ENCODE assay signal across 21 mouse cellular contexts in the genomic region with DNA sequence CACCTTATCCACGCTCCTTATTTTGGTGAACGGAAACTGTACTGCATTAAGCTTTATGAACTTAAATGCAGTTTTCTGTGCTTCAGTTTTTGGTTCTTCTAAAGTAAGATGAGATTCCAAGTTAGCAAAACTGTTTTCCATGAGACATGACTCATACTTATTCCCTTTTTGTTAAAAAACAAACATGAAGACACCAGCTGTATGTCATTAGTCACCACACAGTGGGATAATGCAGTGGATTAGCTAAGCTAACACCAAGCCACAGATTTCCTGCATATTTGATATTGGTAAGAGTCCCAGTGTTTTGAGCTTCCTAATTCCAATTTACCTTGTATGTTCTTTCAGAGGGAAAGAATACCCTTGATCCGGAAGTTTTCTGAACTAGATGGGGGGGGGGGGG. TPM values are rescaled to one million over a fixed set of nuclear protein-coding genes. Genes with fewer than 3 reads are reported as not detected.
DNase-seq lines count a peak whose midpoint lies in the region; TF ChIP-seq lines count a peak whose summit lies in the region.
"Had no signal": no experiment of that assay in that cellular context is flagged by ENCODE, and none has a peak within 500 bp of the region (broad histone marks: within the 10 kb centered on the region; RNA-seq: fewer than 3 reads in every experiment).

No protein-coding gene starts in this region.

- intact Hi-C loops in gastrocnemius, adult 2 months (cut with DNase I) = no loop called here

- no peak for DNase-seq in gastrocnemius, adult 2 months
- no peak for DNase-seq in gastrocnemius, adult 18-20 months (ENCODE audit: low spot score)
- DNase-seq in Muller cell, postnatal 12 days (ENCODE audit: inconsistent ontology term) = peak; percentile 36
- DNase-seq in brain, adult 2 months (ENCODE audit: low read depth, low spot score) = peak; percentile 52
- DNase-seq in adrenal gland, adult (ENCODE audit: inconsistent age in 2 of 2, low spot score in 1 of 2) = no peak
- DNase-seq in kidney, adult 18-20 months = no peak
- DNase-seq in adrenal gland, adult 8-10 months = no peak
- DNase-seq: adrenal gland, postnatal 10 days; cerebellum, adult 18-20 months; cerebellum, adult 9-11 months; gastrocnemius, postnatal 25 days; heart, adult 11 months; heart, postnatal 14 days; kidney, adult 11 months had no signal

- 0 out of 2 replicates have a peak overlapping the region, but pooled peaks have one; percentile 3 for H3K27ac ChIP-seq in gastrocnemius, adult 2 months
- H3K27ac ChIP-seq: embryonic facial prominence, embryonic 10.5 days; heart, embryonic 15.5 days; hindbrain, embryonic 13.5 days; hindbrain, postnatal 0 days had no signal

- no peak overlapping the region for H3K4me3 ChIP-seq in gastrocnemius, adult 2 months
- H3K4me3 ChIP-seq: embryonic facial prominence, embryonic 10.5 days; heart, embryonic 15.5 days; hindbrain, embryonic 13.5 days had no signal

- TF ChIP-seq CTCF in gastrocnemius, adult 2 months (IDR thresholded peaks at IDR 0.05) = no peak

RNA-seq across cellular contexts. Expression of a gene that starts 9.5 kb away (rescaled TPM):
- total RNA-seq in gastrocnemius, adult 2 months (2021) = not detected
- not detected for total RNA-seq in gastrocnemius, adult 18-20 months (2021)
- total RNA-seq in adrenal gland, adult 8-10 months (2022) = not detected
- total RNA-seq: adrenal gland, postnatal 10 days; adrenal gland, postnatal 4 days; G1E; gastrocnemius, postnatal 25 days; heart, postnatal 14 days; hematopoietic stem cell, adult 5-6 weeks; hindbrain, postnatal 0 days had no signal

RNA-seq across cellular contexts. Expression of a gene that starts 11.6 kb away (rescaled TPM):
- not detected for total RNA-seq in gastrocnemius, adult 2 months (2021)
- not detected for total RNA-seq in gastrocnemius, adult 18-20 months (2021)
- total RNA-seq in adrenal gland, adult 8-10 months (2022) = not detected
- total RNA-seq: adrenal gland, postnatal 10 days; adrenal gland, postnatal 4 days; G1E; gastrocnemius, postnatal 25 days; heart, postnatal 14 days; hematopoietic stem cell, adult 5-6 weeks had no signal

RNA-seq across cellular contexts. Expression of a gene that starts 18.1 kb away (rescaled TPM):
- not detected for total RNA-seq in gastrocnemius, adult 2 months (2021)
- not detected for total RNA-seq in gastrocnemius, adult 18-20 months (2021)
- total RNA-seq in adrenal gland, adult 8-10 months (2022) = not detected
- total RNA-seq: adrenal gland, postnatal 10 days; adrenal gland, postnatal 4 days; G1E; gastrocnemius, postnatal 25 days; heart, postnatal 14 days; hematopoietic stem cell, adult 5-6 weeks; hindbrain, postnatal 0 days had no signal

RNA-seq across cellular contexts. Expression of a gene that starts 27.8 kb away (rescaled TPM):
- total RNA-seq in gastrocnemius, adult 2 months (2021) = not detected
- not detected for total RNA-seq in gastrocnemius, adult 18-20 months (2021)
- not detected for total RNA-seq in adrenal gland, adult 8-10 months (2022)
- total RNA-seq: adrenal gland, postnatal 10 days; adrenal gland, postnatal 4 days; G1E; gastrocnemius, postnatal 25 days; heart, postnatal 14 days; hematopoietic stem cell, adult 5-6 weeks had no signal

RNA-seq across cellular contexts. Expression of a gene that starts 28.3 kb away (rescaled TPM):
- total RNA-seq in gastrocnemius, adult 2 months (2021) = not detected
- total RNA-seq in gastrocnemius, adult 18-20 months (2021) = not detected
- under 1 TPM in 1 of 4 experiments, not detected in 3; 0.44 TPM for total RNA-seq in adrenal gland, adult 8-10 months (2022)
- total RNA-seq: adrenal gland, postnatal 10 days; adrenal gland, postnatal 4 days; gastrocnemius, postnatal 25 days; heart, postnatal 14 days; hematopoietic stem cell, adult 5-6 weeks; hindbrain, postnatal 0 days had no signal

Comparison
In these comparisons a context has a peak if more than half of its experiments do, and no peak if none do; other contexts are left out.
1. DNase-seq: peak in Muller cell, postnatal 12 days (single experiment) and brain, adult 2 months (single experiment); none in gastrocnemius, adult 2 months (single experiment), gastrocnemius, adult 18-20 months (single experiment), adrenal gland, adult (0 of 2), kidney, adult 18-20 months (single experiment) and adrenal gland, adult 8-10 months (single experiment).